In genomic region chr3:60576366-60577046, GRCm38 (mm10) we compare ENCODE assay signal across 8 mouse cellular contexts.
DNase-seq lines count a peak whose midpoint lies in the region; ATAC-seq and TF ChIP-seq lines count a peak whose summit lies in the region.
"Had no signal": no experiment of that assay in that cellular context is flagged by ENCODE, and none has a peak within 500 bp of the region (broad histone marks: within the 10 kb centered on the region; RNA-seq: fewer than 3 reads in every experiment).

No protein-coding gene starts in this region.

- no peaks in the 10 kb centered on the region for H3K27me3 ChIP-seq in kidney, adult 2 months (replicated peaks; ENCODE audit: control insufficient read depth, insufficient read depth, low read length)
- no peaks in the 10 kb centered on the region for H3K27me3 ChIP-seq in Patski
- no peaks in the 10 kb centered on the region for H3K27me3 ChIP-seq in limb, embryonic 13.5 days

- no peaks in the 10 kb centered on the region for H3K36me3 ChIP-seq in kidney, adult 2 months (ENCODE audit: control insufficient read depth, insufficient read depth, low read length)
- H3K36me3 ChIP-seq in limb, embryonic 13.5 days = no peaks in the 10 kb centered on the region

- POLR2A ChIA-PET in Patski (lab: Charles Lee) = interaction anchor here (1.6 kb wide), 1 partner anchor 45 kb away, joined by 4 read pairs; no protein-coding TSS in a partner anchor

- TF ChIP-seq CTCF in kidney, adult 2 months (conservative IDR thresholded peaks at IDR 0.05; ENCODE audit: insufficient read depth, insufficient read length, low read depth, low read length) = no peak
- TF ChIP-seq CTCF in Patski (IDR thresholded peaks at IDR 0.05) = no peak

- peak overlapping the region; percentile 90 for H3K27ac ChIP-seq in kidney, adult 2 months (ENCODE audit: insufficient read depth, low read depth, low read length)
- peak overlapping the region; percentile 15; the same call in 1 of the 2 replicates for H3K27ac ChIP-seq in limb, embryonic 13.5 days

- H3K9ac ChIP-seq in limb, embryonic 13.5 days = no peak overlapping the region

- in situ Hi-C loops in Patski (cut with MboI; ENCODE audit: low pct_unique_long_range_greater_than_20kb) = no loop called here

- H3K4me2 ChIP-seq in limb, embryonic 13.5 days (replicated peaks) = peak overlapping the region; percentile 25

- CTCF ChIA-PET in Patski (lab: Charles Lee) = interaction anchor here (1.0 to 4.3 kb wide), 12 partner anchors 9 to 115 kb away, joined by 3 to 16 read pairs (median 4); no protein-coding TSS in a partner anchor

- no peak for TF ChIP-seq POLR2A in kidney, adult 2 months (IDR thresholded peaks at IDR 0.05; ENCODE audit: low read depth, low read length)

- peak; percentile 70 for DNase-seq in kidney, adult 2 months
- no peak for DNase-seq in kidney, adult 18-20 months
- DNase-seq in Patski (ENCODE audit: low read depth, low spot score) = no peak
- DNase-seq in cerebellum, adult 11-12 months = peak; percentile 68
- no peak for DNase-seq in retina, postnatal 1 day
- DNase-seq in adrenal gland, adult 8-10 months = no peak
- DNase-seq: gastrocnemius, postnatal 36 days had no signal

- WGBS in kidney, adult 2 months = 20% methylated on average over 9 of the region's 9 CpGs
- WGBS in limb, embryonic 13.5 days = 29% methylated on average over 9 of the region's 9 CpGs

- H3K4me1 ChIP-seq in kidney, adult 2 months (ENCODE audit: control insufficient read depth, insufficient read depth, low read length) = peaks cover 25% of the 10 kb centered on the region; the same call in 1 of the 2 replicates
- peaks cover 45% of the 10 kb centered on the region for H3K4me1 ChIP-seq in limb, embryonic 13.5 days

- H3K4me3 ChIP-seq in kidney, adult 2 months (ENCODE audit: insufficient read depth, low read depth, low read length) = no peak overlapping the region
- H3K4me3 ChIP-seq in limb, embryonic 13.5 days = no peak overlapping the region

- no peaks in the 10 kb centered on the region for H3K9me3 ChIP-seq in limb, embryonic 13.5 days

- ATAC-seq in Patski = peak; percentile 48
- no peak for ATAC-seq in limb, embryonic 13.5 days (ENCODE audit: low FRiP score, low read depth)

Comparison
In these comparisons a context has a peak if more than half of its experiments do, and no peak if none do; other contexts are left out.
1. DNase-seq: peak in kidney, adult 2 months (single experiment) and cerebellum, adult 11-12 months (single experiment); none in kidney, adult 18-20 months (single experiment), Patski (single experiment), retina, postnatal 1 day (single experiment) and adrenal gland, adult 8-10 months (single experiment).